ENCODE assay signal across 30 mouse cellular contexts in the genomic region with DNA sequence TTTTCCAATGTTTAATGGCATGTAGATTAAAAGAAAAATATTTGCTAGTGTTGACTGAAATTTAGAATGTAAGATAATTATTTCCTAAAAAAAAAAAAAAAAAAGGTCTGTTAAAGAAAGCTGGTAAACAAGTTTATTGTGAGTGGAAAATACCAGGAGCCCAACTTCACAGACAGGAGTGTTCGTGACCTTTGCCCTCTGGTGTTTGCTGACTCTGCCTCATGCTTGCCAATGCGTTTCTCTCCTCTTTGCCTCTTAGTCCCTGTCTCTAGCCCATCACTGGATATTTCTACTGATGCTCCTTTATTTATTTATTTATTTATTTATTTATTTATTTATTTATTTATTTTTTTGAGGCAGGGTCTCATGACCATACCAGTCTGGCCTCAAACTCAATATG. TPM values are rescaled to one million over a fixed set of nuclear protein-coding genes. Genes with fewer than 3 reads are reported as not detected.
DNase-seq lines count a peak whose midpoint lies in the region; ATAC-seq and TF ChIP-seq lines count a peak whose summit lies in the region.
"Had no signal": no experiment of that assay in that cellular context is flagged by ENCODE, and none has a peak within 500 bp of the region (broad histone marks: within the 10 kb centered on the region; RNA-seq: fewer than 3 reads in every experiment).

No protein-coding gene starts in this region.

- peak; percentile 93 for DNase-seq in kidney, adult 2 months
- peak; percentile 58 for DNase-seq in kidney, postnatal 10 days
- no peak for DNase-seq in liver, embryonic 11.5 days (ENCODE audit: low spot score)
- no peak for DNase-seq in liver, postnatal 0 days
- no peak for DNase-seq in retina, postnatal 1 day
- DNase-seq: adrenal gland, postnatal 25 days; forebrain, postnatal 0 days; gastrocnemius, postnatal 14 days; heart, postnatal 14 days; lung, adult 18-20 months; lung, postnatal 4 days; right cerebral cortex, postnatal 14 days; thymus, postnatal 25 days had no signal

- peaks cover 10% of the 10 kb centered on the region for H3K36me3 ChIP-seq in kidney, adult 2 months (ENCODE audit: control insufficient read depth, insufficient read depth, low read length)
- no peaks in the 10 kb centered on the region for H3K36me3 ChIP-seq in kidney, embryonic 15.5 days
- no peaks in the 10 kb centered on the region for H3K36me3 ChIP-seq in liver, embryonic 11.5 days (ENCODE audit: control insufficient read depth, insufficient read depth, low read length)
- H3K36me3 ChIP-seq in liver, postnatal 0 days (replicated peaks; ENCODE audit: insufficient read depth, low read length) = peaks cover 8% of the 10 kb centered on the region; the same call in 1 of the 2 replicates
- H3K36me3 ChIP-seq in hindbrain, embryonic 13.5 days = no peaks in the 10 kb centered on the region
- H3K36me3 ChIP-seq: forebrain, embryonic 12.5 days; hindbrain, embryonic 12.5 days; limb, embryonic 12.5 days; midbrain, embryonic 12.5 days; neural tube, embryonic 12.5 days had no signal

- H3K27ac ChIP-seq in kidney, adult 2 months (ENCODE audit: insufficient read depth, low read depth, low read length) = peak overlapping the region; percentile 89
- no peak overlapping the region for H3K27ac ChIP-seq in kidney, embryonic 15.5 days
- no peak overlapping the region for H3K27ac ChIP-seq in liver, embryonic 11.5 days (ENCODE audit: low read depth, low read length)
- peak overlapping the region; percentile 7; the same call in 1 of the 2 replicates for H3K27ac ChIP-seq in liver, postnatal 0 days (ENCODE audit: low read depth)
- H3K27ac ChIP-seq in hindbrain, embryonic 13.5 days = no peak overlapping the region
- H3K27ac ChIP-seq: embryonic facial prominence, embryonic 13.5 days; forebrain, embryonic 12.5 days; hindbrain, embryonic 12.5 days; left cerebral cortex, adult 2 months; limb, embryonic 12.5 days; midbrain, embryonic 12.5 days; neural tube, embryonic 12.5 days had no signal

- no peak overlapping the region for H3K4me3 ChIP-seq in kidney, adult 2 months (ENCODE audit: insufficient read depth, low read depth, low read length)
- no peak overlapping the region for H3K4me3 ChIP-seq in kidney, embryonic 15.5 days (replicated peaks)
- no peak overlapping the region for H3K4me3 ChIP-seq in liver, embryonic 11.5 days (ENCODE audit: low read depth, low read length)
- no peak overlapping the region for H3K4me3 ChIP-seq in liver, postnatal 0 days (ENCODE audit: low read depth, low read length)
- no peak overlapping the region for H3K4me3 ChIP-seq in hindbrain, embryonic 13.5 days
- H3K4me3 ChIP-seq: embryonic facial prominence, embryonic 13.5 days; forebrain, embryonic 12.5 days; hindbrain, embryonic 12.5 days; left cerebral cortex, adult 2 months; limb, embryonic 12.5 days; megakaryocyte, embryonic 14.5 days; midbrain, embryonic 12.5 days; myocyte; neural tube, embryonic 12.5 days had no signal

- H3K9me3 ChIP-seq in kidney, embryonic 15.5 days (replicated peaks) = no peaks in the 10 kb centered on the region
- H3K9me3 ChIP-seq in liver, embryonic 11.5 days (ENCODE audit: control insufficient read depth, low read length) = no peaks in the 10 kb centered on the region
- H3K9me3 ChIP-seq in liver, postnatal 0 days (ENCODE audit: low read length) = no peaks in the 10 kb centered on the region
- no peaks in the 10 kb centered on the region for H3K9me3 ChIP-seq in hindbrain, embryonic 13.5 days
- H3K9me3 ChIP-seq: embryonic facial prominence, embryonic 13.5 days; forebrain, embryonic 12.5 days; hindbrain, embryonic 12.5 days; limb, embryonic 12.5 days; megakaryocyte, embryonic 14.5 days; midbrain, embryonic 12.5 days; neural tube, embryonic 12.5 days had no signal

- no peaks in the 10 kb centered on the region for H3K27me3 ChIP-seq in kidney, adult 2 months (replicated peaks; ENCODE audit: control insufficient read depth, insufficient read depth, low read length)
- no peaks in the 10 kb centered on the region for H3K27me3 ChIP-seq in kidney, embryonic 15.5 days
- H3K27me3 ChIP-seq in liver, embryonic 11.5 days (replicated peaks; ENCODE audit: control insufficient read depth, insufficient read depth, low read length) = no peaks in the 10 kb centered on the region
- H3K27me3 ChIP-seq in liver, postnatal 0 days (ENCODE audit: insufficient read depth, low read length) = no peaks in the 10 kb centered on the region
- no peaks in the 10 kb centered on the region for H3K27me3 ChIP-seq in hindbrain, embryonic 13.5 days
- H3K27me3 ChIP-seq: embryonic facial prominence, embryonic 13.5 days; forebrain, embryonic 12.5 days; hindbrain, embryonic 12.5 days; limb, embryonic 12.5 days; megakaryocyte, embryonic 14.5 days; midbrain, embryonic 12.5 days; neural tube, embryonic 12.5 days had no signal

- no peak for TF ChIP-seq POLR2A in kidney, adult 2 months (IDR thresholded peaks at IDR 0.05; ENCODE audit: low read depth, low read length)

- peaks cover 15% of the 10 kb centered on the region; the same call in 1 of the 2 replicates for H3K4me1 ChIP-seq in kidney, adult 2 months (ENCODE audit: control insufficient read depth, insufficient read depth, low read length)
- H3K4me1 ChIP-seq in kidney, embryonic 15.5 days = no peaks in the 10 kb centered on the region
- no peaks in the 10 kb centered on the region for H3K4me1 ChIP-seq in liver, embryonic 11.5 days (replicated peaks; ENCODE audit: control insufficient read depth, insufficient read depth, low read length)
- H3K4me1 ChIP-seq in liver, postnatal 0 days (ENCODE audit: insufficient read depth) = no peaks in the 10 kb centered on the region
- no peaks in the 10 kb centered on the region for H3K4me1 ChIP-seq in hindbrain, embryonic 13.5 days (replicated peaks)
- H3K4me1 ChIP-seq: embryonic facial prominence, embryonic 13.5 days; forebrain, embryonic 12.5 days; hindbrain, embryonic 12.5 days; limb, embryonic 12.5 days; megakaryocyte, embryonic 14.5 days; midbrain, embryonic 12.5 days; neural tube, embryonic 12.5 days had no signal

- no peak overlapping the region for H3K4me2 ChIP-seq in kidney, embryonic 15.5 days
- no peak overlapping the region for H3K4me2 ChIP-seq in liver, embryonic 11.5 days
- no peak overlapping the region for H3K4me2 ChIP-seq in liver, postnatal 0 days (ENCODE audit: low read depth, low read length)
- no peak overlapping the region for H3K4me2 ChIP-seq in hindbrain, embryonic 13.5 days
- H3K4me2 ChIP-seq: embryonic facial prominence, embryonic 13.5 days; forebrain, embryonic 12.5 days; hindbrain, embryonic 12.5 days; limb, embryonic 12.5 days; midbrain, embryonic 12.5 days; neural tube, embryonic 12.5 days had no signal

- no peak for ATAC-seq in kidney, embryonic 15.5 days (replicated peaks; ENCODE audit: low FRiP score)
- ATAC-seq in liver, embryonic 11.5 days (replicated peaks; ENCODE audit: low FRiP score) = 0 out of 2 replicates have a peak, but pooled peaks have one; percentile 29
- peak; percentile 42; the same call in 1 of the 2 replicates for ATAC-seq in liver, postnatal 0 days
- no peak for ATAC-seq in hindbrain, embryonic 13.5 days (ENCODE audit: low FRiP score)
- ATAC-seq: forebrain, postnatal 0 days; intestine, postnatal 0 days; lung, postnatal 0 days had no signal

- no peak for TF ChIP-seq CTCF in kidney, adult 2 months (conservative IDR thresholded peaks at IDR 0.05; ENCODE audit: insufficient read depth, insufficient read length, low read depth, low read length)
- no peak for TF ChIP-seq CTCF in liver, postnatal 0 days (IDR thresholded peaks at IDR 0.05; ENCODE audit: low read depth)

- 54% methylated on average over 2 of the region's 2 CpGs for WGBS in kidney, adult 2 months
- WGBS in kidney, embryonic 15.5 days = 87% methylated on average over 2 of the region's 2 CpGs
- 75% methylated on average over 2 of the region's 2 CpGs for WGBS in liver, embryonic 11.5 days
- WGBS in liver, postnatal 0 days (ENCODE audit: insufficient replicate concordance) = 68% methylated on average over 2 of the region's 2 CpGs
- WGBS in hindbrain, embryonic 13.5 days = 85% methylated on average over 2 of the region's 2 CpGs

- no peak for TF ChIP-seq EP300 in liver, postnatal 0 days (IDR thresholded peaks at IDR 0.05; ENCODE audit: low read depth)

- H3K9ac ChIP-seq in kidney, embryonic 15.5 days = no peak overlapping the region
- no peak overlapping the region for H3K9ac ChIP-seq in liver, embryonic 11.5 days (ENCODE audit: low read depth, low read length)
- H3K9ac ChIP-seq in liver, postnatal 0 days (replicated peaks) = no peak overlapping the region
- H3K9ac ChIP-seq in hindbrain, embryonic 13.5 days = no peak overlapping the region
- H3K9ac ChIP-seq: embryonic facial prominence, embryonic 13.5 days; forebrain, embryonic 12.5 days; forebrain, postnatal 0 days; hindbrain, embryonic 12.5 days; limb, embryonic 12.5 days; midbrain, embryonic 12.5 days; neural tube, embryonic 12.5 days had no signal

RNA-seq across cellular contexts. Expression of a gene that starts 18.0 kb away (rescaled TPM):
- not detected in 2 replicates for polyA plus RNA-seq in kidney, adult 2 months (2012; rRNA removed)
- not detected in 2 replicates for polyA plus RNA-seq in kidney, embryonic 15.5 days (2015; fragmentation: Nextera tagmentation; extraction: Ambion mirVana)
- not detected in 2 replicates for polyA plus RNA-seq in liver, embryonic 11.5 days (2014; fragmentation: Nextera tagmentation; extraction: Ambion mirVana)
- not detected in 2 replicates for polyA plus RNA-seq in liver, postnatal 0 days (2015; fragmentation: Nextera tagmentation; extraction: Ambion mirVana)
- polyA plus RNA-seq in hindbrain, embryonic 13.5 days (2015; fragmentation: Nextera tagmentation; extraction: Ambion mirVana) = not detected in 2 replicates
- polyA plus RNA-seq: embryonic facial prominence, embryonic 13.5 days; forebrain, embryonic 12.5 days; forebrain, postnatal 0 days; heart, embryonic 14.5 days; hindbrain, embryonic 12.5 days; intestine, postnatal 0 days; limb, embryonic 12.5 days; lung, postnatal 0 days; midbrain, embryonic 12.5 days; midbrain, postnatal 0 days; myocyte; neural tube, embryonic 12.5 days; small intestine, adult 2 months; stomach, embryonic 14.5 days had no signal

RNA-seq across cellular contexts. Expression of a gene that starts 21.4 kb away (rescaled TPM):
- 44.3 and 70.7 TPM in 2 replicates for polyA plus RNA-seq in kidney, adult 2 months (2012; rRNA removed)
- polyA plus RNA-seq in kidney, embryonic 15.5 days (2015; fragmentation: Nextera tagmentation; extraction: Ambion mirVana) = 12.3 and 12.5 TPM in 2 replicates
- 18.7 and 19.5 TPM in 2 replicates for polyA plus RNA-seq in liver, embryonic 11.5 days (2014; fragmentation: Nextera tagmentation; extraction: Ambion mirVana)
- polyA plus RNA-seq in liver, postnatal 0 days (2015; fragmentation: Nextera tagmentation; extraction: Ambion mirVana) = 14.8 and 15.4 TPM in 2 replicates
- polyA plus RNA-seq in hindbrain, embryonic 13.5 days (2015; fragmentation: Nextera tagmentation; extraction: Ambion mirVana) = 19.2 and 20.6 TPM in 2 replicates

RNA-seq across cellular contexts. Expression of a gene that starts 22.1 kb away (rescaled TPM):
- polyA plus RNA-seq in kidney, adult 2 months (2012; rRNA removed) = 3.3 and 4.6 TPM in 2 replicates
- 5.9 and 6.1 TPM in 2 replicates for polyA plus RNA-seq in kidney, embryonic 15.5 days (2015; fragmentation: Nextera tagmentation; extraction: Ambion mirVana)
- polyA plus RNA-seq in liver, embryonic 11.5 days (2014; fragmentation: Nextera tagmentation; extraction: Ambion mirVana) = 7.0 and 7.9 TPM in 2 replicates
- polyA plus RNA-seq in liver, postnatal 0 days (2015; fragmentation: Nextera tagmentation; extraction: Ambion mirVana) = 2.8 and 3.1 TPM in 2 replicates
- 4.8 and 5.8 TPM in 2 replicates for polyA plus RNA-seq in hindbrain, embryonic 13.5 days (2015; fragmentation: Nextera tagmentation; extraction: Ambion mirVana)

RNA-seq across cellular contexts. Expression of a gene that starts 26.3 kb away (rescaled TPM):
- polyA plus RNA-seq in kidney, adult 2 months (2012; rRNA removed) = 0.09 and 0.15 TPM in 2 replicates
- polyA plus RNA-seq in kidney, embryonic 15.5 days (2015; fragmentation: Nextera tagmentation; extraction: Ambion mirVana) = 0.53 and 0.59 TPM in 2 replicates
- polyA plus RNA-seq in liver, embryonic 11.5 days (2014; fragmentation: Nextera tagmentation; extraction: Ambion mirVana) = 0.30 and 0.40 TPM in 2 replicates
- 0.05 TPM in 1 of 2 replicates, not detected in the other for polyA plus RNA-seq in liver, postnatal 0 days (2015; fragmentation: Nextera tagmentation; extraction: Ambion mirVana)
- polyA plus RNA-seq in hindbrain, embryonic 13.5 days (2015; fragmentation: Nextera tagmentation; extraction: Ambion mirVana) = 1.2 and 1.4 TPM in 2 replicates
- polyA plus RNA-seq: midbrain, embryonic 12.5 days had no signal

Comparison
In these comparisons a context has a peak if more than half of its experiments do, and no peak if none do; other contexts are left out.
1. H3K27ac ChIP-seq: peak in kidney, adult 2 months (single experiment) and liver, postnatal 0 days (single experiment); none in kidney, embryonic 15.5 days (single experiment), liver, embryonic 11.5 days (single experiment) and hindbrain, embryonic 13.5 days (single experiment).
2. DNase-seq: peak in kidney, adult 2 months (single experiment) and kidney, postnatal 10 days (single experiment); none in liver, embryonic 11.5 days (single experiment), liver, postnatal 0 days (single experiment) and retina, postnatal 1 day (single experiment).
3. ATAC-seq: peak in liver, embryonic 11.5 days (single experiment) and liver, postnatal 0 days (single experiment); none in kidney, embryonic 15.5 days (single experiment) and hindbrain, embryonic 13.5 days (single experiment).